Mouse (Mus musculus): ENCODE results near the gene Hdac5.
A peak's percentile ranks its signal among the peaks of the same experiment; 100 is the strongest.
"Not testable (repeated sequence)": the region's sequence is repeated elsewhere in the genome, so short reads cannot be mapped to it uniquely, and the experiment has no call there.

Hdac5 gene

GRCm38 (mm10) chr11:102179836-102180235 is 50.1 kb downstream of the Hdac5 start:
- no peak for DNase-seq

GRCm38 (mm10) chr11:102168689-102169088 is 61.3 kb downstream of the Hdac5 start:
- DNase-seq, result no peak

DNA sequence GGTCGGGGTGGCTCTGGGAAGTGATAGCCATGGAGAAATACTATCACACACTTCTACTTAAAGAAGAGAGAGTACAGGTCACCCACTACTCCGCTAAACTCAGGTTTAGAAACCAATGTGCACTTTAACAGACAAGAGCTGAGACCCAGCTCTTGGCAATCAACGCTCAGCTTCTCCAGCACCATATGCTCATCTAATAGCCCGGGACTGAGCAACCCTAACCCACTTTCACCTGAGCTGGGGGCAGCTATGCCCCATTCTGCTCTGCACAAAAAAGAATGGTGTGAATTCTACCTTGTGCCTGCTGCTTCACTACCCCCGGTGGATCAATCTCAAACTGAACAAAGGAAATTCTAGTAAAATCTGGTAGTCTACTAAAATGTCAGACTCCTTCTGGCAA is 62.4 kb downstream of the Hdac5 start:
- DNase-seq, result no peak

DNA sequence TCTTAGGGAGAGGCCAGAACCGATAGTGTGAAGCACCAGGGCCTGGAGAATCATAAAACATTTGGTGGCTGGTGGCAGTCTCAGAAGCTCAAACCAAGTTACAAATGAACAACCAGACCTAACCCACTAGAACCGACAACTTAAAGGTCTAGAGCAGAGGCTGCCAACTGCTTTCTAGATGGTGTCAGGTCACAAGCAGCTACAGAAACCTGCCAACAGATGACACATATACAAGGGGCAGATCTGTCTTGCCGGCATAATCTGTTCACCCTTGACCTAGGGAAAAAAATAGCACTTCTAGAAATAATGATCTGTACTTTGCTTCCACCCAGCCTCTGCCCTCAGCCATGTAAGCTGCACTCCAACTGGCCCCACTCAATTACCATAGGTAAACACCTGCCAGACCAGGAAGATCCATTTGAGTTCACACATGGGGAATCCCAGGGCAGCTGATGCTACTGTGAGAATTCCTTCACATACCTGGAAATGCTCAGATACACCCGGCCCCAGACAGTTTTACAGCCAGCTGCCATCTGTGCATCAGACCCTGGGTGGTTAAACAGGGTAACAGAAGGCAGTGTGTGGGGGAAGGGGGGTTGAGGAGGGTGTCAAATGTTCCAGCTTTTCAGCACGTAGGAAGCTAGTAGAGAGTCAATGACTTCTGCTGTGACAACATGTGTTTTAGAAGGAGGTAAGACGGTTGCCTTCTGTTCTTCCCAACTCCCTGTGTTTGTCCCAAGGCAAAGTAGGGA is 63.8 kb downstream of the Hdac5 start:
- DNase-seq, result no peak

- DNase-seq, result no peak
These were observed 70.2 kb downstream of the Hdac5 start for GRCm38 (mm10) chr11:102159781-102160180.

GRCm38 (mm10) chr11:102158024-102158423 is 71.9 kb downstream of the Hdac5 start:
- DNase-seq, result not testable (repeated sequence)

- no peak for DNase-seq
These were observed 73.2 kb downstream of the Hdac5 start for GRCm38 (mm10) chr11:102156786-102157089.

DNA sequence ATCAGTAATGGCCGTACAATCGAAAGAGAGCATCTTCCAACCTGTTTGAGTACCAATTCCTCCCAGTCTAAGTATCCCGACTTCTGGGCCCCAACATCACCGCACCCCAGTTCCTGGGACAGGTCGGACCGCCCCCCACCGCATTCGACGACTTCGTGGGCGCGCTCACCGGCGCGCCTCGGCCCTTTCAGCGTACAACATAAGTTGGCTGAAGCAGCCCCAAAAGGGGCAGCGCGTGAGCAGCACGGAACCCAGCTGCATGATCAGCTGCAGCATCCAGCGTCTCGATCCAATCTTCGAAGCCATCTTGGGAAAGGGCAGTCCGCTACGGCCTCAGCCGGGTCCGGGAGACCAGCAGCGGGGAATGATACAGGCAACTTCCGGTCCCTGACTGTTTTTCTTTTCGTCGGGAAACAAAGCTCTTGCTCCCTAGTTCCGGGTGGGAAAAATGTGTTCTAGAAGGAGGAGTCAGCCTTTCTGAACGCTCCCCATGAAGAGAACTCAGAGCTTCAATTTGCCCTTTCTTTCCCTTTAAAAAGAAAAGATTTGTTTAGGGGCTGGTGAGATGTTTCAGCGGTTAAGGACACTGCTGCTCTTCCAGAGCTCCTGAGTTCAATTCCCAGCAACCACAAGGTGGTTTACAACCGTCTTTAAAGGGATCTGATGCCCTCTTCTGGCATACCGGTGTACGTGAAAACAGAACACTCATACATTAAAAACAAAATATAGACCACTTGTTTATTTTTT is 73.8 kb downstream of the Hdac5 start, which contains the start of gene Tmem101:
Gene Tmem101 (minus strand): TSS at position 366 of the 747 bp plus-strand sequence.
- DNase-seq, result peak; percentile 94

- no peak for DNase-seq
These were observed 82.6 kb downstream of the Hdac5 start for GRCm38 (mm10) chr11:102147213-102147989.

DNA sequence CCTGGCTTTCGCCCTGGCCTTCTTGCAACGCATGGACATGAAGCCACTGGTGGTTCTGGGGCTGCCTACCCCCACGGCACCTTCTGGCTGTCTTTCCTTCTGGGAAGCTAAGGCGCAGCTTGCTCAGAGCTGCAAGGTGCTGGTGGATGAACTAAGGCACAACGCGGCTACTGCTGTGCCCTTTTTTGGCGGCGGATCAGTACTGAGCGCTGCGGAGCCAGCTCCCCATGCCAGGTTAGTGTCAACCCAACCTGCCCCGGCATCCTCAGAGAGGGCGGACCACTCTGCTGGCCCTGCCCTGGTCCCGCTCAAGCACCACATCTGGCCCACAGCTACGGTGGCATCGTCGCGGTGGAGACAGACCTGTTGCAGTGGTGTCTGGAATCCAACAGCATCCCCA is 83.4 kb downstream of the Hdac5 start:
- no peak for DNase-seq

GRCm38 (mm10) chr11:102146005-102146404 is 84.0 kb downstream of the Hdac5 start:
- DNase-seq, result no peak

DNA sequence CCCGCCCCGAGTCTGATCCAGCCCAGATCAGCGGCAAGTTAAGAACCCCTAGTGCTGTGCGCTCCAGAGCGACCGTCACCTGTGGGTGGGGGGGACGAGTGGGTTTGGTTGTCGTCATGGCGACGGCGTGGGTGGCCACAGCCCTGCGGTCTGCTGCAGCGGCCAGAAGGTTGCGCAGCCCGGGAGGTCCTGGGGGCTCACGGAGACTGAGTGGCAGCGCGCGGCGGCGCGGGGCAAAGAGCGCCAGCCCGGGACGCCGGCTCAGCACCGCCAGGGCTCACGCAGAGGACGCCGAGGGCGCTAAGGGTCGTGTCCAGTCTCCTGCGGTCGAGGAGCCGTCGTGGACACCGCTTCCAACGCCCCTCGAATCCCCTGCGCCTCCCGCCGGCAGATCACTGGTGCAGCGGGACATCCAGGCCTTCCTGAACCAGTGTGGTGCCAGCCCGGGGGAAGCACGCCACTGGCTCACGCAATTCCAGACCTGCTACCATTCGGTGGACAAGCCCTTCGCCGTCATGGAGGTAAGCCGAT is 84.4 kb downstream of the Hdac5 start, which contains the start of gene Nags:
Gene Nags (plus strand): TSS at position 43 of the 531 bp plus-strand sequence.
- peak in 1 of 2 experiments; percentile 28 for DNase-seq

- DNase-seq, result no peak
These were observed 85.0 kb downstream of the Hdac5 start for GRCm38 (mm10) chr11:102144957-102145470.

All from lung, postnatal 4 days (tissue).